Mouse (Mus musculus) E14TG2a.4 (cell line): ENCODE results near the gene Zfp277.

Source experiments
- CTCF ChIP-seq: conservative IDR thresholded peaks from 2 replicates; pipeline ENCODE4 v1.5.1; 2014; ENCODE audit warnings: low read length
- NANOG ChIP-seq: IDR thresholded peaks from 2 replicates; pipeline ENCODE4 v1.6.1; 2014; ENCODE audit warnings: borderline replicate concordance, low read length, mixed read lengths
- POU5F1 ChIP-seq: IDR thresholded peaks from 2 replicates; pipeline ENCODE4 v1.6.1; 2014; ENCODE audit warnings: low read length, borderline replicate concordance

GRCm38 (mm10) chr12:40347060-40347698 is 98.5 kb downstream of the Zfp277 start:
- no peak for TF ChIP-seq POU5F1
- no peak for TF ChIP-seq CTCF
- no peak for TF ChIP-seq NANOG
